Mouse (Mus musculus) neural tube, embryonic 10.5 days (tissue): Measurements from ENCODE around the gene Rab22a.
"Not testable (repeated sequence)": the region's sequence is repeated elsewhere in the genome, so short reads cannot be mapped to it uniquely, and the experiment has no call there.

Experiments
- DNase-seq: peaks from one replicate; pipeline ENCODE4 v3.0.0-alpha.2; 2017; ENCODE audit warnings: low spot score; ENCODE audit errors: extremely low spot score

Rab22a gene

DNA sequence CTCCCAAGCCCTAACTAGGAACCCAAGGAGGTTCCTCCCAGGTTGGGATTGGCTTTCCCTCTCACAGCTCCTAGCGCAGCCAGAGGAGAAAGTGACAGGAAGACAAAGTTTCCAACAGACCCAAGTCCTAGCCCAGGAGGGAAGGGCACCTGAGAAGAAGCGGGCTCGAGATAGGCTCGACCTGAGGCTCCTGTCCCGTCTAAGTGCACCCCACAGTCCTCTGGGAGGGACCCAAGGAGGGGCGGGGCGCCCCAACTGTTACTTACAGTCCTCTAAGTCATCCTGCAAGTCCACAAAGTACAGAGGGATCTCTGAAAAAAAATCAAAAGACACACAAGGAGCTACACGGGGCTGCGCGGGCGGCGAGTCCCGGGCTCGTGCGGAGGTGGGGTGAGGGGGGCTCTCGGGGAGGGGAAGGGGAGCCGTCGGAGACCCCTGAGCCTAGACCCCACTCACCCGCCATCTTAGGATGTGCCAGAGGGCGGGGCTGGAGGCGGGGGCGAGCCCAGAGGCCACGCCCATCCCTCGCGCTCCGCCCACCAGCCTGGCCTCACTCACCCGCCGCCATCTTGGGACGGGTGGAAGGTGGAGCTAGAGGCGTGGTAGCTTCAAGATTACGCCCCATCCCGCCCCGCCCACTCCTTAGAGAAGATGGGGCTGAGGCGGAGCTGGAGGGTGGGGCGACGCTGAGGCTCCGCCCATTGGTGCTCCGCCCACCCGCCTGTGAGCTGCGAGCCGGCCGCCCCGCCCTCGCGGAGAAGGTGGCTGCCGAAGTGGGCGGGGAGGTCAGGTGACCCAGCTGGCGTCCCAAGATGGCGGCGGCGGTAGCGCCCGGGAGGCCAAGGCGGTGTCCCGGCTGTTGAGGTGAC, at the start of gene Rab22a:
TSS of gene Rab22a (plus strand) at position 704 of the 869 bp plus-strand sequence.
- peak; percentile 99 for DNase-seq

DNA sequence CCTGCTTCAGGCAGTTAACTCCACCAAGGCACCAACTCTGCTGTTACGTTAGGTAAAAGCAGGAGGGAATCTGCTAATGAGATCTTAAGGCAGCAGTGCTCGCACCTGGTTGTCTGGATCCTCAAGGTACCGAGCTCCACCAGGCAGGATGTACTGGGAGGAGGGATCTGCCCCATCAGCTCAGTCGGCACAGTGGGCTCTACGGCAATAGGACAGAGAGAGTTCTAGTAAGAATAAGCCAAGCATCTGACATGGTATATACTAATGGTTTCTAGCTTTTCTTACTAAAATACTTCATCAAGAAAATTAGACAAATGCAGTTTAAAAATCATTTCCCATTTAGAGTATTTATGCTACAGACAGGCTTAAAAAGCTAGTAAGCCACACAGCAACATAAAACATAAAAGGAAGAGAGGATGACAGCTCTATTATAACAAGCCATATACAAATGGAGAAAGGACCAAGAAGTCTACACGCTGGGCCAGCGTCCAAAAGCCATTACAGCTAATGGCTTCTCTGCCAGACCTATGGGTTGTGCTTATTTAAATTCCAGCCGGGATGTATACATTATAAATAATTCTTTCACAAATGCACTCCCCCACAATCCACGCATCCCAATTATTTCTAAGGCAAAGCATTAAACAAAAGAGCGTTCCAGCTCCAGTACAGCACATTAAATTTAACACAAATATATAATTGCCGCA, 44.0 kb upstream of the Rab22a start:
- DNase-seq = no peak

DNA sequence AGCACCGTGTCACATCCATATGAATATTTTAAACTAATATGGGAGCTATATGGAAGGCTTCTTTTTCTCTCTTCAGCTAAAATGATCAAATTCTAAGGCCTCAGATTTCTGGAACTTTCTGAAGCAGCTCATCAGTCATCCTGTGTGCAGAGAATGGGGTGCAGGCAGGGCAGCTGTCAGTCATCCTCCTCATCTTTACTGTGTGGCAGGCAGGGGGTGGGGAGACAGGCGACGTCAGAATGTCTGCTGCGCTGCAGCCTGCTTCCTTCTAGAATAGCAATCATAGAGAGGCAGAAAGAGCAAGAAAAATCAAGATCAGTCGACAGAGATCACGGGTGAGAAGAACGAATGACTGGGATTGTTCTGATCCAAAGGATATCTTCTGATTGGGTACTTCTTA, 43.4 kb upstream of the Rab22a start:
- DNase-seq = no peak

DNA sequence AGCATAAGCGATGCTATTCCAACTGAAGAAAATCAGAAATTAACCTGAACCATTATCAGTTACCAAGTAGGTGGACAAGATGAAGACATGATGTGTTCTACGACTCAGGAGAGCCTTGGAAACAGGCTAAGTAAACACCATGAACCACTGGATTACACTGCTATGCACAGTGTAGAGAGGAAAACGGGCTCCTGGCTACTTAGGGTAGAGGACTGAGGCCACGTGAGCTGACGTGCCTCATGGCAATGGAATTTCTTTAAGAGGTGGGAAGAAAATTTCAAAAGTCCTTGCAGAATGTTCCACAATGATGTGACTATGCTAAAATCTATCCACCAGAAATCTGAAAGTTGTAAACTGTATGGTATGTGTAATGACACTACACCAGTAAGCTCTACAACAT, 40.4 kb upstream of the Rab22a start:
- DNase-seq = no peak

DNA sequence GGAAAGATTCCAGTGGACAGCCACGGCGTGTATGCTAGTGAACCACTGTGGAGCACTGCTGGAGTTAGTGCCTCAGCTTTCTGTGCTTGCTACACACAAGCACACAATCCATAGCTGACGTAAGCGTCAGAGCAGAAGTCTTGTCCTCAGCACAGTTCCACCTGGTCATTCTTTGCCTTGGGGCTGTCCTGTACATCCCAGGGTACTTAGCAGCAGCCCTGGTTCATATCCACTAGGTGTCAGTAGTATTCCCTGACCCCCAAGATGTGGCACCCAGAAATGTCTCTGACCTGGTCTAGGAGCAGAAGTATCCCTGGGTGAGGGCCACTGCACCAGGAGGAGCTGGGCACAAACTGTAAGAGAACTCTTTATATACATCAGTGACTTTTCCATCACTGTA, 38.9 kb upstream of the Rab22a start:
- no peak for DNase-seq

DNA sequence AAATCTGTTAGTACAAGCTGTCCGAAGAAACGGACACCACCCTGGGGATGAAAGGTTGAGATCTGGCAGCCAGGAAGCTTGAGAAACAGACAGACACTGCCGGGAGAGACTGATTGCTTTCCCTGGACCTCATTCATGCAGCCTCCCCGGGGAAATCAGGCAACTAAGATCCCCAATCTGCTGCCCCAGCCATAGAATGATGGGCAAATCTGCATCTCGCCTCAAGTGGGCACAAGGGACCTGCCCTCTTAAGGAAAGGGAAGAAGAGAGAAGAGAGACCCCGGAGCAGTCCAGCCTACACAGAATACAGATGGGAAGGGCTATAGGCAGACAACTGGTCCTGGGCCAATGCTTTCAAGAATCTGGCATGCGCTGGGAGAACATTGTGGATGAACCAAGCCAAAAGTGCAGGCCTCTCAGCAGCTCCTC, 37.4 kb upstream of the Rab22a start:
- no peak for DNase-seq

DNA sequence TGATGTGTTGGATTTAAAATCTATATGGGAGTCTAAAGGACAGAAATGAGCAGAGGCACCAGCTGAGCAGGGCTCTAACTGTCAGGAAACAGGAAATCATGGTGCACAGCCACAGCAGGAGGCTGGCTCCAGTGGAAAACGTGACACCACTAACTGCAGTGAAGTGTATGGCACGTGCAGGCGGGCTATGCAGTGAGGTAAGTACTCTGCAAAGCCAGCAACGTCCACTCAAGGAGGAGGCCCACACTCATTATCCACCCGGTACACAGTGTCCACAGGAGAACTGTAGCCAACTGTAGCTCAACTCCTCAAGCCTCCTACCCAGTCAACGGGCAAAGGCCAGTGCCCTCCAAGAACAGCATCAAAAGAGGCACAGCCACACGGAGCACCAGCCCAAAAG, 34.9 kb upstream of the Rab22a start:
- no peak for DNase-seq

DNA sequence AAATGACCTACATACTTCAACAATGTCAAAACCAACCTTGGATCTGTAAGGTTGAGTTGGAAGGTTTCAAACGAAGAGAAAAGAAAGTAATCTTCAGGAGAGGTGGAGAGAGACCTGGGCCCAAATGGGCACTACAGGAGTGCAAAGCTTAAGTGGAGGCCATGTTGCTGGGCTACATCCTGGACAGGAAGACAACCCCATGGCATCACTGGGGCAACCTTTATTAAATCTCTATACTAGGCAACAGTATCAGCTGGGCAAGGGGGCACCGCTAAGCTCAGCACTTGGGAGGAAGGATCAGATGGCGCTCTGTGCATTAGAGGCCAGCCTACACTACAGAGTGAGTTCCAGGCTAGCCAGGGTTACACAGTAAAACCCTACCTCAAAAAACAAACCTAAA, 33.8 kb upstream of the Rab22a start:
- DNase-seq = no peak

DNA sequence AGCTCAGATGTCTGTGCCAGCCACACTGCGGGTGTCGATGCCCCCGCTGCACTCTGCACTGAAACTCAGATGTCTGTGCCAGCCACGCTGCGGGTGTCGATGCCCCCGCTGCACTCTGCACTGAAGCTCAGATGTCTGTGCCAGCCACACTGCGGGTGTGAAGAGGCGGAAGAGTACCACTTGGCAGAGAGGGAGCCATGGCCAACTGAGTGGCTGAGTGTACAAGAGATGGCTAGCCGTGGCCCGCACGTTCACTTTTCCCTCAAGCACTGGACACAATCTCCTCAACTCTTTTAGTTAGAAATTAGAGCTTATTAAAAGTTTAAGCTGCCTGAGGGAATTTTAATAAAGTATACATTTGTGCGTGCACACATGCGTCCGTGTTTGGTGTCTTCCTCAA, 25.5 kb upstream of the Rab22a start:
- DNase-seq = not testable (repeated sequence)

DNA sequence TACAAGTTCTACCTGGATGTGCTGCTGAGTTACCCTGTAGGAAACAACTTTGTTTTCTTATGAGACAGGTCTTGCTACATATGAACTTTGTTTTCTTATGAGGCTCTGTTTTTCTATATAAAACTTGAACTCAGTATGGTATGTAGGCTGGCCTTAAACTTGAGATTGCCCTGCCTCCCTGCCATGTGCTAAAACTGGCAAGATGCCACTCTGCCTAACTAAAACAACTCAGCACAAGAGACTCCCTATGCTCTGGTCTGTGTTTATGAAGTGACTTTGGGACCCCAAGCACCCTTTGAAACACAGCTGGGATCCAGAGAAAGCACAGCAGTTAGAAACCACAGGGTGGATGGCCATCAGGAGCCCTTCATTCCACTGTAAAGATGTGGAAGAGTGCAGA, 18.2 kb upstream of the Rab22a start:
- DNase-seq = no peak

DNA sequence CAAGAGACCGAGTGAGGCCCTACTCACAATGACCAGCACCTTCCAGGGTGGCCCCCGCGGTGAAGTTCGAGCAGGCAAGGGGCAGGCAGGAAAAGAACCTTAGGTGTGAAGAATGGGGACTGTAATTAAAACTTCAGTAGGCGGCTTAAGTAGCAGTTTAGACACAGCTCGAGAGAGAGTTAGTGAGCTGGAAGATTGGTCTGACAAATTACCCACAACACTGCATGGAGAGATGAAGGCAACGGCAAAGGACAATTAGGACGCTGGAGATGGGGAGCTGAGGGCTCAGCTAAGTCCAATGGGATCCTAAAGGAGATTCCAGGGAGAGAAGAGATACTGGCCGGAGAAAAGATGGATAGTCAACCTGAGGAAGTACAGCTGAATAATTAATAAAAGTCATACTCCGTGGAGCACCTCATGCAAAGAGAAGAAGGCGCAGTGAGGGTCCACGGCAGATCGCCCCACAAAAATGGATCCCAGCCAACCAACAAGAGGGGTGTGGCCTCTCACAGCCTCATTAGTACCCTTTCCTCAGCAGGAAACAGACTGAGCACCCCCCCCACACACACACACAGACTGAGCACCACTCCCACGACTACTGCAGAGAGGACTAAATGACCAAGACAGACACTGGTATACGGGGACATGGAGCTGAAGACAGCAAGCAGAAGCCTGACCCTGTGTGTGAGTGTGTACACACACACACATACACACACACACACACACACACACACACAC, 17.1 kb upstream of the Rab22a start:
- DNase-seq = no peak

DNA sequence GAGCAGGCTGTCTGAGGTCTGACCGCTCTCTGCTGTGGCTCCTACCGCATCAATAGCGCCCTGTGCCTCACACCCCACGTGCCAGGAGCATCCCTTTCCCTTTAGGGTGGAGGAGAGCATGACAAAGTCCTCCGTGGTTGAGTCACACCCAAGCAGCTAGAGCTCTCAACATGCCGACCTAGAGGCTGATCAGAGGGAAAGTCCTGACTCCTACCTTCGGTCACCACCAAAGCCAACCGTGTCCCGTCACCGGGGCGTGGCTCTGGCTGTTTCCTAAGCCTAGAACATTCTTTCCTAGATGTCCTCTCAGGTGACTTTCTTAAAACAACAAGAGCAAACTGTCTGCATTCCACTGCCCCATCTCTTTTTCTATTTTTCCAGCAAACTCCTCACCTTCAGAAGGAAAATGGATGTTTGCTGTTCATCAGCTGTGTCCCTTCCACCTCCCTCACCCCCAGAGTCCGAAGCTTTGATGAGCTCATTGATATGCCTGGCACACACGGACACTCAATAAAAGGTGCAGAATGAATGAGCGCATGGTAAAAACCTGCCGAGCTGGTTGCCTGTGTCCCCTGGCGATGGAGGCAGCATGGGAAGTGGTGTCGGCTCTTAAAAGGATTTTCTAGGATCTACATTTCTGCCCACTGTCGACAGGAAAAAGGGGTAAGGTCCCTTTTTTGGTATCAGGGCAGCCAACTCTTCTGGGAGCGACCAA, 12.2 kb upstream of the Rab22a start:
- no peak for DNase-seq

DNA sequence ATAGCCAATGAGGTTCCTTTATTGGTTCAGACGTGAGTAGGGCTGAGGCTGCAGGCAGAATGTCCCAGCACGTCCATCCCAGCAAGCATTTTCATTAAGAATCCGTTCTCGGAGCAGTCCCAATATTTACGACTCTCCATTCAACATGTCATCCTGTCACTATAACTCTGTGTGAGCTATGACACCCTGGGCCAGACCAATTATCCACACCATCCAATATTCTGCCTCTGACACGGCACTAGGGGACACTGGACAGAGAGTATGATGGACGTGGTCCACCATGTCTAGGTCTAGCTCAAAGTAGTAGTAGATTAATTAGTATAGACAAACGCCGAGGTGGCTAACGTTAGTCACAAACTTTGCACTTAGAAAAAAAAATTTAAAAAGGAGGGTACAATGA, 9.8 kb upstream of the Rab22a start:
- DNase-seq = no peak

DNA sequence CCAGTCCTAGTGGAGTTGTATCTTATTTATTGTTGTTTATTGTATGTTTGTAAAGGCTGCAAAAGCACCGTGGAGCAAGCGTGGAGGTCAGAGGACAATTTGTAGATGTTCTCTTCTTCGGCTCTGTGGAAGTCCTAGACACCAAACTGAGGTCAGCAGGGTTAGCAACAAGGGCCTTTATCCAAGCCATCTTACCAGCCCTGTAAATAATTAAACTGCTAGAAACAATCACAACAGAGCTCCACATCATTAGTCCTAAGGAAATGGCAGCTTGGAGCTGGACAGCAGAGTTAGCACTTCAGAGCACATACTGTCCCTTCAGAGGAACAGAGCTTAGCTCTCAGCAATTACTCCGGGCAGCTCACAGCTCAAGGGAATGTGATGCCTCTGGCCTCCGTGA, 6.0 kb upstream of the Rab22a start:
- DNase-seq = no peak

DNA sequence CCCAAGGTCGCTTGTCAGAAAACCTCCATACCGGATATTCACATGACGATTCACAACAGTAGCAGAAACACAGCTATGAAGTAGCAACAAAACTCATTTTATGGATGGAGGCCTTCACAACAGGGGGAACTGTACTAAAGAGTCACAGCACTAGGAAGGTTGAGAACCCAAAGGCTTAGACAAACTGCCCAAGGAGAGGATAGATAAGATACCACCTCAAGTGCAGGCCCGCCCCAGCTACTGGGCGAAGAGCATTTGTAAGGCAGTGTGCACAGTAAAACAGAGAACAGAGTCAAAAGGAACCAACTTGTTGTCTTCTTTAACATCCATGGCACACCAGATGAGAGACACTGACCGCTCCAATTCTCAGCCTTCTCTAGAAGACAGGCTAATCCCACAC, 1.8 kb upstream of the Rab22a start:
- DNase-seq = no peak

DNA sequence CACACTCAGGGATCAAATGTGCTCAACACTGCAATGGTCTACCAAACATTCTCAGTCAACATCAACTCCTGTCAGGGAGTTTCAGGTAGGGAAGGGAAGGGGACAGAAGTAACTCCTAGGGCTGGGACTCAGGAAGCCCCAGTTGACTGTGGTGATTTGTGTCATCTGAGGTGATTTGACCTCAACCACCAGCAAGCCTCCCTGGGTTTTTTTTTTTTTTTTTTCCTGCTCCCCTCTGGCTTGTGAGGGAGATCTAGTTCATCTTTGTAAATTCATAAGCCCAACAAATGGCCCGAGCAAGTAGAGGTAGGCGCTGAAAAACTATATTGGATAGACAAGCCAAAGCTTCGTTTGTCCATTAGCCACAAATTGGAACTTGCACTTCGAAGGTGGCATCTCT, 1.0 kb upstream of the Rab22a start:
- no peak for DNase-seq

DNA sequence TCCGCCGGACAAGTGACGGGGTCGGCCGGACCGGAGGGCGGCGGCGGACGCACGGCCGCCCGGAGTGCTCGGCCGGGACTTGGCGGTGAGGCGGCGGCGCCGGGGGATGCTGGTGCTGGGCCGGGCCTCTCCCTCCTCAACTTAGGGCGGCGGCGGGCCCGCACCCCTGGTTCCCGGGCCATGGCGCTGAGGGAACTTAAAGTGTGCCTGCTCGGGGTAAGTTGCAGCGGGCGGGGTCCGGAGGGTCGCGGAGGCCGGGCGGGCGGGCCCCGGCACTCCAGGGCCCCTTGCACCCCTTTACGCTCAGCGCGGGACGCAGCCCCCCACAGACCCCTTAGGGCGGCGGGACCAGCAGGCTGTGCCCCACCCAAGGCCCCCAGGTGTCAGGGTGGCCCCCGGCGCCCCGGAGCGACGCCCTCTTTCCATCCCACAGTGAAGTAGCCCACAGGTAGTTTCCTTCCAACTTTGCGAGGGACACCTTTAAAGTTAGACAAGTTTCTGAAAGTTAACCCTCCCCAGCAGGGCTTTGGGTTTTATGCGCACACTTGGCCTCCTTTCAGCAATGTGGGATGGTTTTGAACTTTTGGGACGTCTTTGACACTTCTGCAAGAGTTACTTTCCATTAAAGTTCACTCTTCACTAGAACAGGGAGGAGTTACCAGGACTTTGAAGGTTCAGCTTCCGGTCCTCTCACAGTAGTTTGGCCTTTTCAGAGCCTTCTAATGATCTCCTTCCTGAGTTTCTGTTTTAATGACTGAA, 545 bp downstream of the Rab22a start:
- DNase-seq = peak; percentile 27

DNA sequence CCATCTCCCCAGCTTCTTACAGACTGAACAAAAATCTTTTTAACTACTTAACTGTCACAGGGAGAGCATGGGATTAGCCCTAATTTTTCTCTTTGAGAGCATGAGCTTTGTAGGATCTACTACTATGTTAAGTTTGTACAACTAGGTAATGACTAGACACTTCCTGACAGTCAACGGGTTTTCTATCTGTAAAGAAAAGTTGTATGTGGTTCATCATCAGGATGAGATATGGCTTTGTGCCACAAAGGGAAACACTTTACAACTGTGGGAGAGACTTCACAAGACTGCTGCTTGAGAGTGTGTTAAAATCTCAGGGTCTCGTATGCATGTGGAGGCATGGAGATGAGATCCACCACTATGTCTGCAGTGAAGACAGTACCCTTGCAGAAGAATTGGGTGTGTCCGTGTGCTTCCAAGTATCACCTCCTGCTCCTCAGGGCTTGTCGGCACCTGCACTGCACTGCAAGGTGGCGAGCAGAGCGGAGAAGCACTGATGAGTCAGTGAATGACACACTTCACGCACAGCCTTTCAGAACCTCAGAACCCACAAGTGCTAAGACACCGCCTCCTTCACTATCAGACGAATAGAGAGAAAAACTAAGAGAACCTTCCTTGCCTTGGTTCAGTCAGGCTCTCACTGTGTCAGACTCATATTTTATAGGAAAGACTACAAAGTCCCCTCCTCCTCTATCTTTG, 2.8 kb downstream of the Rab22a start:
- DNase-seq = no peak

DNA sequence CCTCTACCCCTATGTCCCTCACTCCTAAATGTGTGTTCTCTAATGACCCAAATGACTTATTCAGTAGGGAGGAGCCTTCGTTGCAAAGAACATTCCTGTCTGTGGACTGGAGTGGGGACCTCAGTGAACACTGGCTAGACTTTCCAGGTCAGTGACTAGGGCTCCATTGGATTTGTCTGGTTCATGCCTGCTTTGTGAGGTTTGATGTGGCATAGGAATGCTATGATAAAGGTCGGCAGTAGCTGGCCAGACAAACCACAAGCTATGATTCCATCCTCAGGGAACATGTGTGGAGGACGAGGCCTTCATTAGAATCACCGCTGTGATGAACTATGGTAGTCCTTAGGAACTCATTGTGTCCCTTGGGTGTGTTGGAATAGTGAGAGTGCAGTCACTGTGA, 5.2 kb downstream of the Rab22a start:
- DNase-seq = no peak

DNA sequence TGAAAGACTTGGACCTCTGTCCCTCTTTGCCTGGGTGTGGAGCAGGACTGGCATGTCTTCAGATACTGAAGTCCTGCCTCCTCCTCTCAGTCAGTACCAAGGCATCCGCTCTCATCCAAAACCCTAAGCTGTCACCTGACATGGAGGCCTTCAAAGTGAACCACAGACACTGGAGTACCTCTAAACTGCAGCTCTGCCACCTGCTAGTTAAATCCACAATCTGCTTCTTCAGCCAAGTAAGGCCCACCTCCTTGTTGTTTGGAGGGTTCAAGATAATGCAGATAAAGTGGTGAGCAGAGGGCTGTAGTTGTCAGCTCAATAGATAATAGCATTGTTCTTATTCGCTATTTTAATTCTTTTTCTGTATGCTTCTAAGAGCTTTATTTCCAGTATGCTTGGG, 5.7 kb downstream of the Rab22a start:
- no peak for DNase-seq
